Mouse (Mus musculus): ENCODE data around the gene Uhrf1bp1l.

- TF ChIP-seq EP300 (IDR thresholded peaks at IDR 0.05; ENCODE audit: insufficient read depth, low read depth, low read length) (no peak), CTCF (IDR thresholded peaks at IDR 0.05) (no peak)
Observed at GRCm38 (mm10) chr10:89744341-89744740, 450 bp upstream of the Uhrf1bp1l start.

All from heart, adult 2 months (tissue).